Mouse (Mus musculus) hindbrain, postnatal 0 days (tissue): Measurements from ENCODE around the gene Lin7b. TPM values are rescaled to one million over a fixed set of nuclear protein-coding genes. Genes with fewer than 3 reads are reported as not detected.

Source experiments
- ATAC-seq: fragments of 200-750 bp; cut with Nextera tagmentation; 2 replicates; pipeline ENCODE4 v1.8.0; 2017; ENCODE audit warnings: mild to moderate bottlenecking, moderate TSS enrichment, moderate library complexity
- DNase-seq: peaks from one replicate; pipeline ENCODE4 v3.0.0-alpha.2; 2015; ENCODE audit warnings: low spot score
- H3K27ac ChIP-seq: fragments of 300-500 bp; sonication (generic); 2 replicates; pipeline ENCODE4 v1.5.1; 2014; ENCODE audit warnings: mild to moderate bottlenecking
- H3K27me3 ChIP-seq: fragments of 300-500 bp; sonication (generic); 2 replicates; pipeline ENCODE4 v1.6.1; 2014; ENCODE audit warnings: low read length, mixed read lengths; ENCODE audit not compliant: insufficient read depth
- H3K36me3 ChIP-seq: fragments of 300-500 bp; sonication (generic); 2 replicates; pipeline ENCODE4 v1.6.1; 2014; ENCODE audit warnings: low read length, mixed read lengths; ENCODE audit not compliant: insufficient read depth
- H3K4me1 ChIP-seq: fragments of 300-500 bp; sonication (generic); 2 replicates; pipeline ENCODE4 v1.6.1; 2014; ENCODE audit warnings: antibody characterized with exemption, low read length, mixed read lengths; ENCODE audit not compliant: insufficient read depth
- H3K4me2 ChIP-seq: fragments of 300-500 bp; sonication (generic); 2 replicates; pipeline ENCODE4 v1.6.1; 2014; ENCODE audit warnings: low read depth, mild to moderate bottlenecking, low read length, moderate library complexity, mixed read lengths
- H3K4me3 ChIP-seq: fragments of 300-500 bp; sonication (generic); 2 replicates; pipeline ENCODE4 v1.5.1; 2014; ENCODE audit warnings: low read length
- H3K9ac ChIP-seq: fragments of 300-500 bp; sonication (generic); replicated peaks from 2 replicates; pipeline ENCODE4 v1.6.1; 2014; ENCODE audit warnings: mild to moderate bottlenecking, low read length, moderate library complexity, mixed read lengths
- H3K9me3 ChIP-seq: fragments of 300-500 bp; sonication (generic); 2 replicates; pipeline ENCODE4 v1.6.1; 2016; ENCODE audit warnings: low read length, mixed read lengths
- CTCF ChIP-seq: IDR thresholded peaks from 2 replicates; pipeline ENCODE4 v1.5.1; 2016; ENCODE audit warnings: antibody characterized with exemption, control low read depth, low read depth
- WGBS: fragments of 180-500 bp; shearing (Covaris S2); extraction: QIAGEN DNeasy Blood & Tissue Kit; methylation state at CpG from one replicate; pipeline ENCODE4 v1.1.7; 2014; 5-methylcytosine and 5-hydroxymethylcytosine counted together
- polyA plus RNA-seq: library from polyadenylated mRNA; unstranded; fragments of >200 nt; fragmentation: Nextera tagmentation; extraction: Ambion mirVana; gene quantifications from 2 replicates; pipeline ENCODE4 v1.2.1, GENCODE M21; 2015
- total RNA-seq: library from RNA; depleted of rRNA; stranded (reverse); fragments of >200 nt; gene quantifications from 2 replicates; pipeline ENCODE4 v1.2.3, GENCODE M21; 2014

Gene Lin7b
- total and polyA plus RNA-seq, 2 experiments from 2014 or later: 76.1 to 94.2 TPM

DNA sequence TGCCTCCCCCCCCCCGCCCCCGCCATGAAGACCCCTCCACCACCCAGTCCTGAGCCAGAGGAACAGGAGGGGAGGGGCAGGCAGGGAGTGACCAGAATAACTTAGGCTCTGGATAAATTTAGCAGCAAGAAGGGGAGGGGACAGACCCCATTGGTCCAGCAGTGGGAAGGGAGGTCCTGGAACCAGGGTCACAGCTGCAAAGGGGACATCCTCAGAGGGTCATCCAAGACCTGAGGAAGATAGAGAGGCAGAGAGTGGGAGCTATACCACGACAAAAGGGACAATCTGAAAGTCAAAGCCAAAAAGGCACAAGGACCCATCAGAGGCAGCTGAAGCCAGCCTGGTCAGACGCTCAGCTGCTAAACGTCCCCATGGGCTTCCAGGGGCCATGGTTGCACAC, 35.3 kb downstream of the Lin7b start, which contains the start of gene Hrc:
Hrc (plus strand) TSS at position 235 of the 400 bp plus-strand sequence.
- H3K27ac ChIP-seq: no peak within 1 kb of the TSS
- 31% methylated on average over 5 of the region's 5 CpGs for WGBS
- ATAC-seq: no peak

GRCm38 (mm10) chr7:45334605-45335004, 35.8 kb downstream of the Lin7b start:
- no peak for DNase-seq

More for the DNA sequence above, 35.3 kb downstream of the Lin7b start, which contains the start of gene Hrc:
- DNase-seq: no peak
- H3K27me3 ChIP-seq: no peaks in the 10 kb centered on the region
- TF ChIP-seq CTCF: no peak
- peaks cover 11% of the 10 kb centered on the region for H3K4me1 ChIP-seq
- no peak within 1 kb of the TSS for H3K9ac ChIP-seq
- H3K4me3 ChIP-seq: no peak within 1 kb of the TSS
- H3K36me3 ChIP-seq: no peaks in the 10 kb centered on the region
- no peaks in the 10 kb centered on the region for H3K9me3 ChIP-seq
- peak within 1 kb of the TSS; percentile 93 for H3K4me2 ChIP-seq

DNA sequence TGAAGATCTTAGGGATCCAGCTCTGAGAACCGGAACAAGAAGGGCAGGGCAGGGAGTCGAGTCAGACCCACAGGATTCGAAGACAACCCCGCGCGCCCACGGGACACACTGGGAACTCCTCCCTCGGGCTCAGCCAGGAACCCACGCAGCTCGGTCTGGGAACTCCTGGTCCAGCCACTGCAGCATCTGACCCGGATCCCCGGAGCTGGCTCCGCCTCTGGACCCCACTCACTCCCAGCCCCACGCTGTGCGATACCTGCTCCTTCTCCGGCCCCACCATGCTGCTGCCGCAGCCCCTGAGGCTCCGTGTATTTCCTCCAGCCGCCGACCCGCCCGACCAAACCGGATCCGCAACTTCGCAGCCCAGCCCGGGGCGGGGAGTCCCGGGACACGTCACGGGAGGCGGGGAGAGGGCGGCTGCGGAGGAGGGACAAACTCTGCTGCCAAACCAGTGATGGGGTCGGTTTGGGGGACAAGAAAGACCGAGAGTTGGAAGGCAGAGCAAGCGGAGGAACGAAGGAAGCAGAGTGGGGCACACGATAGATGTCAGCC, 36.9 kb downstream of the Lin7b start, which contains the start of gene Trpm4:
Trpm4 (minus strand) TSS at position 350 of the 552 bp plus-strand sequence.
- TF ChIP-seq CTCF: no peak
- H3K4me1 ChIP-seq: peaks cover 5% of the 10 kb centered on the region
- H3K27me3 ChIP-seq: no peaks in the 10 kb centered on the region
- under 1% methylated on average over 38 of the region's 38 CpGs for WGBS
- DNase-seq: peak; percentile 88
- H3K36me3 ChIP-seq: no peaks in the 10 kb centered on the region
- peak; percentile 78 for ATAC-seq
- peak within 1 kb of the TSS; percentile 93 for H3K4me2 ChIP-seq
- peak within 1 kb of the TSS; percentile 68 for H3K9ac ChIP-seq
- peak within 1 kb of the TSS; percentile 69 for H3K27ac ChIP-seq
- H3K9me3 ChIP-seq: no peaks in the 10 kb centered on the region
- H3K4me3 ChIP-seq: peak within 1 kb of the TSS; percentile 61

More at GRCm38 (mm10) chr7:45334605-45335004, 35.8 kb downstream of the Lin7b start:
- Histone ChIP-seq H3K36me3 (no peaks in the 10 kb centered on the region), H3K9ac (no peak overlapping the region), H3K9me3 (no peaks in the 10 kb centered on the region), H3K4me1 (peaks cover 11% of the 10 kb centered on the region), H3K4me2 (no peak overlapping the region), H3K27me3 (no peaks in the 10 kb centered on the region), H3K4me3 (no peak overlapping the region), H3K27ac (no peak overlapping the region)
- no peak for TF ChIP-seq CTCF
- 30% methylated on average over 3 of the region's 3 CpGs for WGBS
- ATAC-seq: no peak

DNA sequence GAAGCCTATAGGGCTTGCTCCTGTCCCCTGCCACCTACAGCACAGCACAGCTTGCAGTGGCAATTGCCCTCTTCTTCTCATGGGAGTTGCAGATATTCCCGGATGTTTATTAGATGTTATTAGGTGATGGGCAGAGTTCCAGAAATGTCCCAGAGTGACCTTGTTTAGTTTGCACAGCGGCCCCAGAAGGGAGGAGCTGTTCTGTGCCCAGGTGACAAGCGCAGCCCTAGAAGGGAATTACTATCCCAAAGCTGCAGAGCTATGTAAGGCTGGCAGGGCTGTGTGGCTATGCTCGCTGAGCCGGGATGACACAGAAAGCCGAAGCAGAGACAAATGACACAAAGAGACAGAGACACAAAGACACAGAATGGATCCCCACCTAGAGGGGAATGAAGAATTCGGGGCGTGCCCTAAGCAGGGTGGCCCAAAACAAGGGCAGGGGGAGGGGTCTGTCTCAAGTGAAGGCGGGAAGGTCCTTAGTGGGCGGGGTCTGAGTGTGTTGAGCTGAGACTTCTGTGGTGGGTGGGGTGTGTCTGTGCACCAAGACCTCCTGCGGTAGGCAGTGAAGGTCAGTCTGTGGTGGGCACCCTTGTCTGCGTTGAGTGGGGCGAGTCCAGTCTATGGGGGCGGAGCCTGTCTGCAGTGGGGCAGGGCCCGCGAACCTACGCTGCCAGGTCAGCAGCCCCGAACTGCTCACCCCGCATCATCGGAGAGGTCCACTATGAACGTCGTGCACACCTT, 37.5 kb downstream of the Lin7b start:
- no peaks in the 10 kb centered on the region for H3K36me3 ChIP-seq
- H3K4me3 ChIP-seq: peak overlapping the region; percentile 61
- ATAC-seq (peak; percentile 64), DNase-seq (peak; percentile 56)
- peaks cover 5% of the 10 kb centered on the region; the same call in 1 of the 2 replicates for H3K4me1 ChIP-seq
- H3K9me3 ChIP-seq: no peaks in the 10 kb centered on the region
- 2% methylated on average over 21 of the region's 22 CpGs for WGBS
- H3K27ac ChIP-seq: peak overlapping the region; percentile 69
- peak overlapping the region; percentile 68 for H3K9ac ChIP-seq
- no peaks in the 10 kb centered on the region for H3K27me3 ChIP-seq
- peak overlapping the region; percentile 93 for H3K4me2 ChIP-seq
- TF ChIP-seq CTCF: no peak

DNA sequence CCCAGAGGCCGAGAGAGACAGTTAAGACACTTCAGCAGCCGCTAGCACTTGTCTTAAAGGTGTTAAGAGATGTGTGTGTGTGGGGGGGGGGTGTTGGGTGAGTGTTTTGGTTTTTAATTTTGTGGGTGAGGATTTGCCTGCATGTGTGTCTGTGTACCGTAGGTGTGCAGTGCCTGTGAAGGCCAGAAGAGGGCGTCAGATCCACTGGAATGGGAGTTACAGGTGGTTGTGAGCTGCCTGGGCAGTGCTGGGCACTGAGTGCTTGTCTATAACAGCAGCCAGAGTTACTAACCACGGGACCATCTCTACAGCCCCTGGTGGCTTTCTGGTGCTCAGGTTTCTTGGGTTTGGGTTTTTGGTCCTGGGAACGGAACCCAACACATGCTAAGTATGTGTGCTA, 38.9 kb downstream of the Lin7b start:
- H3K4me1 ChIP-seq: peaks cover 5% of the 10 kb centered on the region; the same call in 1 of the 2 replicates
- no peaks in the 10 kb centered on the region; the same call in 1 of the 2 replicates for H3K36me3 ChIP-seq
- TF ChIP-seq CTCF: peak; percentile 37
- no peak for ATAC-seq
- no peak overlapping the region for H3K4me2 ChIP-seq
- no peak overlapping the region for H3K4me3 ChIP-seq
- no peak overlapping the region for H3K27ac ChIP-seq
- WGBS: 87% methylated on average over 6 of the region's 6 CpGs
- H3K9ac ChIP-seq: no peak overlapping the region
- H3K9me3 ChIP-seq: no peaks in the 10 kb centered on the region
- DNase-seq: no peak
- H3K27me3 ChIP-seq: no peaks in the 10 kb centered on the region

DNA sequence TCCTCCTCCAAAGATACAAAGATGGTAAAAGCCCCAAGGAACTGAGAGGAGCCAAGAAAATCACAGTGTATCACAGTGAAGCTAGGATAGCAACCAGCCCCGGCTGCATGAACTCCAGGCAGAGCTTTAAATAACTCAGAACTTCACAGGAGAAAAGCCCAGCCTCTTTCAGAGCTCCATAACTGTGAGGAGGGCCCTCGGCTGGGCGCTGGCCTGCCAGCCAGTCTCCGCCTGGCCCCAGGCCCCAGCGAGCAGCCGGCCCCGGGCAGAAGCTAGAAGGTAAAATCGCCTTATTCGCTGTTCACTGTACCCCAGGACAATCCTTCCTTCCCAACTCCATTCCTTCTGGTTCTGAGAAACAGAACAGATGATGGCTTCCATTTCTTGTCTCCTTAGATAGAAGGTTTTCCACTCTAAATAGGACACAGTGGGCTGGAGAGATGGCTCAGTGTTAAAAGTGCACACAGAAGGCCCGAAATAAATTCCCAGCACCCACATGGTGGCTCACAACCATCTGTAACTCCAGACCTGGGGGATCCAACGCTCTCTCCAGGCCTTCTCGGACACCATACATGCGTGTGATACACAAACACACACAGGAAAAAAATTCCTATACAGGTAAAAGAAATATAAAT, 41.4 kb downstream of the Lin7b start:
- DNase-seq (no peak), ATAC-seq (no peak)
- WGBS: 82% methylated on average over 13 of the region's 13 CpGs

More for the DNA sequence above, 41.4 kb downstream of the Lin7b start:
- Histone ChIP-seq H3K9ac (no peak overlapping the region), H3K27ac (no peak overlapping the region), H3K27me3 (no peaks in the 10 kb centered on the region), H3K9me3 (no peaks in the 10 kb centered on the region), H3K4me3 (no peak overlapping the region), H3K4me1 (peaks cover 5% of the 10 kb centered on the region; the same call in 1 of the 2 replicates), H3K4me2 (no peak overlapping the region), H3K36me3 (no peaks in the 10 kb centered on the region; the same call in 1 of the 2 replicates)
- no peak for TF ChIP-seq CTCF
